Mouse (Mus musculus) embryonic facial prominence, embryonic 13.5 days (tissue): ENCODE measurements around the gene Wdr3. TPM values are rescaled to one million over a fixed set of nuclear protein-coding genes. Genes with fewer than 3 reads are reported as not detected.

Source experiments
- ATAC-seq: fragments of 200-750 bp; cut with Nextera tagmentation; 2 replicates; pipeline ENCODE4 v1.8.0; 2017; ENCODE audit warnings: low read depth; ENCODE audit not compliant: insufficient number of reproducible peaks, insufficient read depth, low FRiP score, low TSS enrichment
- H3K27ac ChIP-seq: fragments of 300-500 bp; sonication (generic); 2 replicates; pipeline ENCODE4 v1.5.1; 2015; ENCODE audit warnings: moderate library complexity, mild to moderate bottlenecking, inconsistent platforms
- H3K27me3 ChIP-seq: fragments of 300-500 bp; sonication (generic); 2 replicates; pipeline ENCODE4 v1.6.1; 2015; ENCODE audit warnings: mild to moderate bottlenecking, inconsistent platforms
- H3K36me3 ChIP-seq: fragments of 300-500 bp; sonication (generic); 2 replicates; pipeline ENCODE4 v1.6.1; 2015; ENCODE audit warnings: mild to moderate bottlenecking, inconsistent platforms
- H3K4me1 ChIP-seq: fragments of 300-500 bp; sonication (generic); 2 replicates; pipeline ENCODE4 v1.6.1; 2015; ENCODE audit warnings: inconsistent platforms
- H3K4me2 ChIP-seq: fragments of 300-500 bp; sonication (generic); 2 replicates; pipeline ENCODE4 v1.6.1; 2015; ENCODE audit warnings: moderate library complexity, mild to moderate bottlenecking, inconsistent platforms
- H3K4me3 ChIP-seq: fragments of 300-500 bp; sonication (generic); 2 replicates; pipeline ENCODE4 v1.5.1; 2015; ENCODE audit warnings: mild to moderate bottlenecking, inconsistent platforms
- H3K9ac ChIP-seq: fragments of 300-500 bp; sonication (generic); 2 replicates; pipeline ENCODE4 v1.6.1; 2015; ENCODE audit warnings: mild to moderate bottlenecking, inconsistent platforms
- H3K9me3 ChIP-seq: fragments of 300-500 bp; sonication (generic); 2 replicates; pipeline ENCODE4 v1.6.1; 2016; ENCODE audit warnings: inconsistent platforms
- WGBS: fragments of 180-500 bp; shearing (Covaris S2); methylation state at CpG from one replicate; pipeline ENCODE4 v1.1.7; 2015; ENCODE audit warnings: mixed read lengths; 5-methylcytosine and 5-hydroxymethylcytosine counted together
- polyA plus RNA-seq: library from polyadenylated mRNA; unstranded; fragments of >200 nt; fragmentation: Nextera tagmentation; extraction: Ambion mirVana; gene quantifications from 2 replicates; pipeline ENCODE4 v1.2.1, GENCODE M21; 2015

The Wdr3 gene
- polyA plus RNA-seq, 1 experiment from 2014 or later: 43.7 TPM

DNA sequence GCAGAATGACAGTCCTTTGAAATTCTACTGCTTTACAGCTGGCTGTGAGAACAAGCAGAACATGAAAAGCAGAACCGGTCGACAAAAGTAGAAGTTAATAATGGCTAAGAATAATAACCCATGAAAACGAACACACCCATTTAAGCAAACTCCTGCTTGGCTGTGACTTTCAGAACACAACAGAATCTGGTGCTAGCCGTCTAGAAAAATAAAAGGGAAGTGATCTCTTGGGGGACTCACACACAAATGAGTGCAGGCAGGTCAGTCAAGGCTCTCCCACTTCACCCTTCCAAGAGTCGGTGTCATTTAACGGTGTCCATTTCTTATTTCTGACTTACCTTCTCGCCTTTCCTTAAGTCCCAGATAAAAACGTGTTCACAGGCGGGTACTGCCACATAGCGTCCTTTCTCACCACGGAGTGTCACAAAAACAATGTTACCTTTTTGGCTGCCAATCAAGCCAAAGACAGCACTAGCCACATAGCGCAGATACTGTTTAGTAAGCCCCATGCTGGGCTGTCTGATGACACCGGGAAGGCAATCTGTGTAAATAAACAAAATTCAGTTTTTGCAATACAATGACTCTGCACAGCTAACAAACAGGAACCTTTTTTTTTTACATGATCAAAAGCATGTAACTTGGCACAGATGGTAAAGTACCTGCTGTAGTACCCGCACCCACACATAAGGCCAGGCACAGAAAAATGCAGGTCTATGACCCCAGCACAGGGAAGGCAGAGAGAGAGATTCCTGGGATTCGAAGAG lies 1.3 kb downstream of the Wdr3 start:
- H3K4me3 ChIP-seq: peak overlapping the region; percentile 91

DNA sequence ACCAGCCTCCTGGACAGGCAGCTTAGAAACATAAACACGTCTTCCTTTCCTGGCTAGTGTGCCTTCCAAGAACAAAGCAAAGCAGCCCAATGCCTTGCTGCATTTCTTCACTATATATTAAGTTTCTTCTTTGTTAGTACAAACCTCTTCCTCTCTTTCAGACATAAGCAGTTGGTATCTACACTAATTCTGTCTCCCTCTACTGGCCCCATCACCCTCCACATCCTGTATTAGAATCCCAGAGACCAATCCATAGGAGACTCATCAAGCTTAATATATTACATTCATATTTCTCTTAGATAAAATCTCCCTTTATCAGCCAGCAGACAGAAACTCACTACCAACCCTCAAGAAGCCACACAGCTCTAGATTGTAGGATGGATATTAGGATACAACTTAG lies 39.8 kb downstream of the Wdr3 start:
- no peak for ATAC-seq
- Histone ChIP-seq H3K27ac (no peak overlapping the region), H3K4me2 (no peak overlapping the region), H3K4me1 (no peaks in the 10 kb centered on the region), H3K36me3 (no peaks in the 10 kb centered on the region), H3K27me3 (no peaks in the 10 kb centered on the region), H3K9ac (no peak overlapping the region), H3K9me3 (no peaks in the 10 kb centered on the region), H3K4me3 (no peak overlapping the region)
- 76% methylated on average over 1 of the region's 1 CpGs for WGBS

More for the DNA sequence above, 1.3 kb downstream of the Wdr3 start:
- H3K27ac ChIP-seq: no peak overlapping the region
- peak overlapping the region; percentile 87 for H3K9ac ChIP-seq
- no peak for ATAC-seq
- H3K27me3 ChIP-seq: no peaks in the 10 kb centered on the region
- no peaks in the 10 kb centered on the region for H3K9me3 ChIP-seq
- H3K36me3 ChIP-seq: peaks cover 33% of the 10 kb centered on the region
- WGBS: 85% methylated on average over 15 of the region's 15 CpGs
- peaks cover 18% of the 10 kb centered on the region for H3K4me1 ChIP-seq
- peak overlapping the region; percentile 86 for H3K4me2 ChIP-seq

DNA sequence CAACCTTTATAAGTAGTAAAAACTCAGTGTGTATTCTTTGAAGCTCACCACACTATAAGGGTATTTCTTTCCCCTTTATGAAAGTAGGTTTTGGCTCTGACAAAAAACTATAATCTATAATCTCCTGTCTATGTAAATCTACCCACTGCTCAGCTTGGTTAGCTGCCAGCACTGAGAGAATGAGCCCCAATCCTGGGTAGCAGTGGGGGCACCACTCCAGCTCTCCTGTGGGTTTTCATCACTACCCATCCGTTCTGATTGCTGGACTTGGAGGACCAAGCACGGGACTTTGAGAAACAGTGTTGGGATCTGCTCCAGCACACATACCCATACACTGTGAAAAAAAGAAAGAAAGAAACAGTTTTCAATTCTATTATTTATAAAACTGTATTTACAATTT lies 40.2 kb downstream of the Wdr3 start:
- WGBS: 87% methylated on average over 2 of the region's 2 CpGs
- H3K27ac ChIP-seq: no peak overlapping the region
- no peak overlapping the region for H3K4me2 ChIP-seq
- no peak overlapping the region for H3K9ac ChIP-seq
- H3K4me3 ChIP-seq: no peak overlapping the region
- ATAC-seq: no peak
- H3K4me1 ChIP-seq: no peaks in the 10 kb centered on the region
- no peaks in the 10 kb centered on the region for H3K27me3 ChIP-seq
- H3K9me3 ChIP-seq: no peaks in the 10 kb centered on the region
- no peaks in the 10 kb centered on the region for H3K36me3 ChIP-seq

DNA sequence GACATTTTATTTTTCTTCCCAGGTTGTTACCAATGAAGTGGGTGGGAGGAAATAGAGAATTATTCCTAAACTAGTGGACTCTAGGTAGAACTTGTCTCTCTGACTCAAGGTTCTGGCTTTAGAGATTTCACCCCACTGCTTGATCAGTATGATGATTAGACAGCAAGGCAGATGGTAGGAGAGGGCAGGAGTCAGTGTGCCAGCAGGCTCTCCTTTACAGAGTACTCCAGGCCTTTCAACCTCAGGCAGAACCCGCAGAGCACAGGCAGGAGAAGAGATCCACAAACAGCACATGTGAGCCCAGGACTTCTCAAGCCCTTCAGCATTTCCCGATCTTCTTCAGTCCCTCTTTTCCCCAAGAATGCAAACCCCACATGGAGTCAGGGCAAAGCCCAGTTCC lies 43.5 kb downstream of the Wdr3 start:
- H3K27me3 ChIP-seq: no peaks in the 10 kb centered on the region
- no peaks in the 10 kb centered on the region for H3K36me3 ChIP-seq
- H3K27ac ChIP-seq: no peak overlapping the region
- 80% methylated on average over 2 of the region's 2 CpGs for WGBS
- no peak for ATAC-seq
- no peaks in the 10 kb centered on the region for H3K9me3 ChIP-seq
- H3K9ac ChIP-seq: no peak overlapping the region
- no peaks in the 10 kb centered on the region for H3K4me1 ChIP-seq
- no peak overlapping the region for H3K4me3 ChIP-seq
- H3K4me2 ChIP-seq: no peak overlapping the region

DNA sequence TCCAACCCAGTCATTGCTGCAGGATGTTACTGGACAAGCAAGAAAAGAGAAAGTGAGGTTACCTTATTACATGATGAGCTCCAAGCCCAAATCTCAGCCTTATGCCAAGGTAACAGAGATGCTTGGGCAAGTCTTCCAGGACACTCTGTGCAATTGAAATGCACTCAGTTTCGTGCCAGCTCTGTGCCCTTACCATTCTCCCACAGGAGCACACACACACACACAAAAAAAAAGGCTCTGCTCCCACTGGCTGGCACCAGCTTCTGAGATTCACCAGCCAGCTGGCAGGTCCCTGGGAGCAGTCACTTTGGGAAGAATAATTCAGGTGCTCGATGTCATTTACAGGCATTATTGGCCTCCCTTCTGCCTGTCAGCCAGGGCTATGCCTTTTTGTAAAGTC lies 55.5 kb downstream of the Wdr3 start:
- H3K4me1 ChIP-seq: no peaks in the 10 kb centered on the region
- H3K9ac ChIP-seq: no peak overlapping the region
- H3K4me3 ChIP-seq: no peak overlapping the region
- H3K9me3 ChIP-seq: no peaks in the 10 kb centered on the region
- no peaks in the 10 kb centered on the region for H3K27me3 ChIP-seq
- no peak overlapping the region for H3K27ac ChIP-seq
- no peak for ATAC-seq
- H3K36me3 ChIP-seq: no peaks in the 10 kb centered on the region
- no peak overlapping the region for H3K4me2 ChIP-seq
- WGBS: 92% methylated on average over 2 of the region's 2 CpGs

DNA sequence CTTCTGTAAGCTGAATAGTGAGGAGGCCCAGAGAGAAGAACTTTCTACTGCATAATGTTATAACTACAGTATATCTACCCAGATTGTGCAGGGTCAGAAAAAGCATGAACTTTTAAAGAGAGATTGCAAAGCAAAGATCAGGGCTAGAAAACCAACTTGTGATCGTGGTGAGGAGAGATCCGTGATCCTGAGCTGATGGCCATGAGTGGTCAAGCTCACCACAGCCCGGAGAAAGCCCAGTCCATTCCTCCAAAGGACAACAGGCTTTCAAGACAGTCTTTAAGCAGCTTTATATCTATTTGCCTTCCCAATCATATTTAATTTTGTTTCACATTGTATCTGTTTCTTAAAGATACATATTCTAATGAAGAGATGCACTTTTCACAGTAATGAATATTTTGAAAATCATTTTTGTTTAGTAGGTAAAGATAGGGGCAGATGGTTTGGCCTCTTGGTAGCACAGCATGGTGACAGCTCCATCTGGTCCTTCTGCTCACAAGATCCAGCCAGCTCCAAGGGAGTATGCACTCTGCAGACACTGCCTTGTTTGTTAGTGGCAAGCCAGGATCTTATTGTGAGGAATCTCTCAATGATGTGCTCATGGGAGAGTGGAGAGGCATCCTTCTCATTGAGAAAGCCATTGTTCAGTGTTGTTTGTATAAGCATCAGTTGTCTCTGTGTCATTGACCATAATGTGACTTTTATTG lies 59.7 kb downstream of the Wdr3 start:
- WGBS: 95% methylated on average over 3 of the region's 3 CpGs
- Histone ChIP-seq H3K4me3 (no peak overlapping the region), H3K27me3 (no peaks in the 10 kb centered on the region), H3K4me2 (no peak overlapping the region), H3K36me3 (no peaks in the 10 kb centered on the region), H3K27ac (no peak overlapping the region), H3K4me1 (no peaks in the 10 kb centered on the region), H3K9me3 (no peaks in the 10 kb centered on the region), H3K9ac (no peak overlapping the region)
- no peak for ATAC-seq

Other genes starting within 250 kb of the Wdr3 start
- 28.1 and 34.7 TPM in 2 replicates for gene Gdap2, start within 50 bp of the Wdr3 start, polyA plus RNA-seq